Mouse (Mus musculus): ENCODE data around the gene Runx3. TPM values are rescaled to one million over a fixed set of nuclear protein-coding genes. Genes with fewer than 3 reads are reported as not detected.

The Runx3 gene
- total RNA-seq, 2 experiments from 2014 or later = not detected

DNA sequence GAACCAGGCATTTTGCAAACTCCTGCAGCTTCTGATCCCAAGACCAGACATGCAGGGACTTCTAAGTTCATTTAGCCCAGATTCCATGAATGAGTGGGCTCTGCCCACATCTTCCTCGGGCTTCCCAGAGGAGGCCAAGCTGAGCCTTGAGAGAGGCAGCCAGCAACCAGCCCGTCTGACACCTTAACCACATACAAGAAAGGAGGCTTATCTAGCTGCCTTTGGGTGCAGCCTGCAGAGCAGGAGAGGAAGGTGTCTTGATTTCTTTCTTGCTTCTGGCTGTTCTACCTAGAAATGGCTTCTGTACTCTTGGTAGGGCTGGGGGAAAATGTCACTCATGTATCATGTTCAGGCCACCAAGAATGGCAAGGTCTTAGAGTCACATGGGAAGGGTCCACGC is 11.8 kb upstream of the Runx3 start:
- DNase-seq (ENCODE audit: low spot score in 2 of 2) = no peak
- intact Hi-C loops (cut with DNase I) = no loop called here

DNA sequence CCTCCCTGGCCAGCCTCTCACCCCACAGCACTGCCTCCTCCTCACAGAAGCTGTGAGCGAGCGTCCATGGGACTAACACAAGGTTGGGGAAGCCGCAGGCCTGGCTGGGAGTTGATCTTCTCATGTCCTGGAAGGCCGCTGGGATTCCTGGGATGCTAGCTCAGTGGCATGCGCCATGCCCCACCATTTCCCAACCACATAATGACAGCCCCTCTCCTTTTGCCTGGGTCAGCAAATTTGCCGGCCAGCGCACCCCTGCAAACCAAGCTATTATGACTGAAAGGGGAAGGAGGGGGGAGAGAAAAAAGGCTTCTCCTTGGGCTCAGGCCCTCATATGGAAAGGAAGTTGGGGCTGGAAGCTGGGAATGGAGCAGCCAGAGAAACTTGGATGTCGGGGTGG is 6.8 kb upstream of the Runx3 start:
- no peak for DNase-seq (ENCODE audit: low spot score in 2 of 2)
- intact Hi-C loops (cut with DNase I) = no loop called here

DNA sequence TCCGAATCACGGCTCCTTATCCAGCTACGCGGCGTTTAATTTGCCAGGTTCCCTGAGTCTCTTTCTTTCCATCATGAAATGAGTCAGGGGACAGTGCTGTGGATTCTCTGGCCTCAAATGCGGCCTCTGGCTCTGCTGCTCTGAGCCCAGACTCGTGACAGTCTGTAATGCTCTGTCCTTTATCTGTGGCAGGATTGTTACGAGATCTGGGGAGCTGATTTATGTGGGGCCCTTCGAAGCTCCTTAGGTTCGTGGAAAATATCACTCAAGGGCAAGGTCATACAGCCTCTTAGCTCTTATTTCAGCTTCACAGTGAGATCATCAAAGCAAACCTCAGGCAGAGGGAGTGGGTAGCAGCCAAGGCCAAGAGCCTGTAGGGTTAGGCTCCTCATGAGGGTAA is 6.2 kb upstream of the Runx3 start:
- no peak for DNase-seq (ENCODE audit: low spot score in 2 of 2)
- intact Hi-C loops (cut with DNase I) = no loop called here

DNA sequence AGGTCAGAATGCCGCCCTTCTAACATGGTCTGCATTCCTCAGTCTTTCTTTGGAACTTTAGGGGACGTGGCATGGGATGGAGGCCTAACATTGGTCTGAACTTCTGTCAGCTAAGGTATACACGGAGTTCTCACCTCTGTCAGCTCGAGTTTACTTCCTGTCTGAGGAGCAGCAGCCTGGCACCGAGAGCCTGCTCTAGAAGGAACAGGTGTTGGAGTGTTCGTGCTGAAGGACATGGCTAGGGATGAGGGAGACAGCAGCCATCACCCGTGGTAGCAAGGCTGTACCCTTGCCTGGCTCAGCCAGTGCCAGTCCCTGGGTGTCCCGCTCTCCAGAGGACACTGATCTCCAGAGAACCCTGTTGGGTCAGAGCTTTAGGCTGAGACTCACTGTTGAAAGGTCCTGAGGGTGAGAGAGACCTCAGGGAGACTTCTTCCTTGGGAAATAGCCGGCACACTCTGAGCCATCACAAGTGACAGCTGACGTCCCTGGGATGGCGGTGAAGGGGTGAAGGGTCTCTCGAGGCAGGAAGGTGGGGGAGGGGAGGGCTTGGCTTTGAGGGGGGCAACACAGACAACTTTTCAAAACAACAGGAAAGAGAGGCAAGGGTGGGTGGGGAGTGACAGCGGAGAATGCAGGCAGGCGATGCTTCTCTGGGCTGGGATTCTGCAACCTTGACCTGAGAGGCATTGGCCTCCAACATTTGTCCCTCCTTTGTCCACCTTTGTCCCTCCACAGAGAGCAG is 4.9 kb upstream of the Runx3 start:
- intact Hi-C loops (cut with DNase I) = no loop called here
- no peak for DNase-seq (ENCODE audit: low spot score in 2 of 2)

DNA sequence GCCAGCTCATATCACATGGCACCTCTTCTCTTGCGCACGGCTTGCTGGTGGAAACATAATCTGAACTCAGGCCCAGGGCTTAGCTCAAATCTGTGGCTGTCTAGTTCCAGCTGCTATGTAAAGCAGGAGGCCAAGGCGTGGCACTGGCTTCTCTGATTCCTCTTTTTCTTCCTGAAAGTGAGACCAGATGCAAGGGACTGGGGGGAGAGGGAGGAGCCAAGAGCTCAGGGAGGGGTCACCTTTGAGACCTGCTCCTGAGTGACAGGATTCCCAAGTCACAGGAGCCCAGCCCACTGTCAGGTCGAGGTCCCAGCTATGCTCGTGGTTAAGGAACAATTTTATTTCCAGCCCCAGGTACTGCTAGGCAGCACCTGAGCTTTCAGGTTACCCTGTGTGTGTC is 4.1 kb upstream of the Runx3 start:
- intact Hi-C loops (cut with DNase I) = no loop called here
- no peak for DNase-seq (ENCODE audit: low spot score in 2 of 2)

DNA sequence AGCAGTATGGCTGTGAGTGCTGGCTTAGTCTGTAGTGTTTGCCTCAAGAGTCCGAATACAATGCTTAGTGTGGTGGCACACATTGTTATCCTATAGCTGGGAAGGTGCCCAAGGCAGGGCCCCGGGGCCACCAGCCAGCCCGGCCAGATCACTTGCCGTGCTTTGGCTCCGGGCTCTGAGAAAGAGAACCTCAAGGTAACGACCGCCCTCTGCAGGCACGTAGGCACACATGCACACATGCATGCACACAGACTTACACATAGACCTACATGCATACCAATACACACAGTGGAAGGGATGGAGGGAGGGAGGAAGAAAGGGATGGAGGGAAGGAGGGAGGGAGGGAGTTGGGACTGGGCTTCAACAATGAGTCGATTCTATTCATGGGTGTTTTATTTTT is 2.6 kb upstream of the Runx3 start:
- DNase-seq (ENCODE audit: low spot score in 2 of 2) = no peak
- intact Hi-C loops (cut with DNase I) = no loop called here

DNA sequence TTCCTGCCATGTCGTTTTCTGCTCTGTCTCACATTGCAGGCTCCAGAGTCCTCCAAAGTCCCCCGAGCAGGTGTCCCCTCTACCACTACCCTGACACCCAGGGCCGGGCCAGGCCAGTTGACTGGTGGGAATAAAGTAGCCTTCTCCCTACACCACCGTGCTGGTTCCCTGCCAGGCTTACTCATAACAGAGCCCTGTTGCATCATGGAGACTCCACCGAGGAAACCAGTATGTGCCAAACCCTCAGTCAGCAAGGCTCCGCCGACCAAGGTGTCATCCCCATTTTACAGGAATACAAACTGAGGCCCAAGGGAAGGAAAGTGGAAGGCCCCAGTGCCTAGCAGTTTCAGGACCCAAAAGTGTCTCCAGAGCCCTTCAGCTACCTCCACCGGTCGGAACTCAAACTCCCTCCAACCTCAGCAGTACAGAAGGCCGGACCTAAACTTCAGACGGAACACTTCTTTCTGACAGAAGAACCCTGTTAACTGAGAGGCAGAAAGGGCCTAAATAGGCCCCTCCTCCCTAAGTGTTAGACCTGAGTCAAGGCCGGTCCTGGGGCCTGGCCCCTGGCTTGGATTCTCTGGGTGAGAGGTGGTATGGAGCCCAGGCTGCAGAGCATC is 1.5 kb upstream of the Runx3 start:
- intact Hi-C loops (cut with DNase I) = no loop called here
- no peak for DNase-seq (ENCODE audit: low spot score in 2 of 2)

DNA sequence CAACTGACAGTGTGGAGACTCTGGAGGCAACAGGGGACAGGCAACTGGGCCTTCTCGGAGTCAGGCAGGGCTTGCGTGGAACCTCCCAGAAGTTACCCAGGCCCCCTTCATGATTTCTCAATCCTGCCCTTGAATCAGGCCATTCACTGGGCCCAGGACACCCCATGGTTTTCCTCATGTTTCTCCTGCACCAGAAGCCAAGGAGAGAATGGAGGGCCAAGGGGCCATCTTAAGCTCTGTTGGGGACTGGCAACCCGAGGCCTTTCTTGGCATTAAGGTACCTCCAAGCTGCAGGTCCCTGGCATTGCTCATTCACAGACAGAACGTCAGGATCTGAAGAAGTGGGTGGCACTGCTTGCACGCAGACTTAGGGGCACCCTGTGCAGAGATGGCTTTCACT is 3.3 kb downstream of the Runx3 start:
- intact Hi-C loops (cut with DNase I) = no loop called here
- DNase-seq (ENCODE audit: low spot score in 2 of 2) = no peak

DNA sequence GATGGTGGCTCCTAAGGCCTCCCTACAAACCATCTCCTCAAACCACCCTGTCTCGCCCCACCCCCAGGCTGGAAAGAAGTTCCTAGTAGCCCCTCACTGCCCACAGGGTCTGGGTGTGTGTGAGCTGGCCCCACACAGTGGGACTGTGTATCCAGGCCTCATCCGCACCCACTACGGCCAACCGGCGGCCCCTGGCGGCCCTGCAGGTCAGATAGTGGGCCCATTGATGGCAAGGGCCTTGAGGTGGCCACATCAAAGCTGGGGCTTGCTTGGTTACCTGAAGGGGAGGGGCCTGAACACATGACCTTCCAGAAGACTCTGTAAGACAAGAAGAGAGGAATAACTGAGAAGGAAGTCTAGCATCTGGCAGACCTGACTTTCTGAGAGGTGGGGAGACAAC is 4.3 kb downstream of the Runx3 start:
- no peak for DNase-seq (ENCODE audit: low spot score in 2 of 2)
- intact Hi-C loops (cut with DNase I) = no loop called here

DNA sequence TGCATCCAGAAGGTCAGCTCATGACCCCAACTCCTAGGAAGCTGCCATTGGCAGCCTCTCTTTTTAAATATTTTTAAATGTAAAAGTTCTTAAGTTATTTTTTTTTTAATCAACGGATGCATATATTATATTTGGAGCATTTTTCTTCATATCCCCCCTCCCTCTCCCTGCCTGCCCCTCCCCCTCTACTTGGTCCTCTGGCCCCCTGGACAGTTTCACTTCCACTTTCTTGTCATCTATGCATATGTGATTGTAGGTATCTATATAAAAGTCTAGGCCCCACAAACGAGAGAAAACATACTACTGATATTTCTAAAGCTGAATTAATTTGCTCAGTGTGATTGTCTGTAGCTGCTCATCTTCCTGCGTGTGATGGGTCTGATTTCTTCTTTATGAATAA is 4.7 kb downstream of the Runx3 start:
- DNase-seq (ENCODE audit: low spot score in 2 of 2) = no peak
- intact Hi-C loops (cut with DNase I) = no loop called here

DNA sequence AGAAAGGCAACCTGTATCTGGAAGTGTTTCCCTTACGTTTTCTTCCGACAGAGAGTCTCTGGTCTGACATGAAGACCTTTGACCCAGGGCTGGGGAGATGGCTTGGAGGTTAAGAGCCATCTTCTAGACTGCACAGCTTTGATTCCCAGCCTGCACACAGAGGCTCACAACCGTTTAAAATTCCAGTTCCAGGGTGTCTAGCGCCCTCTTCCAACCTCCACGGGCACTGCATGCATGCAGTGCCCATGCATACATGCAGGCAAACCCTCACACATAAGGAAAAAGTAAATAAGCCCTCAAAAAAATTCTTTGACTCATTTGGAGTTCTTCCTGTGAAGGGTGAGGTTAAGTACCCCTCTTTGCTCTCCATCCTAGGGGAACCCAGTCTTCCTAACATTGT is 5.9 kb downstream of the Runx3 start:
- intact Hi-C loops (cut with DNase I) = no loop called here

DNA sequence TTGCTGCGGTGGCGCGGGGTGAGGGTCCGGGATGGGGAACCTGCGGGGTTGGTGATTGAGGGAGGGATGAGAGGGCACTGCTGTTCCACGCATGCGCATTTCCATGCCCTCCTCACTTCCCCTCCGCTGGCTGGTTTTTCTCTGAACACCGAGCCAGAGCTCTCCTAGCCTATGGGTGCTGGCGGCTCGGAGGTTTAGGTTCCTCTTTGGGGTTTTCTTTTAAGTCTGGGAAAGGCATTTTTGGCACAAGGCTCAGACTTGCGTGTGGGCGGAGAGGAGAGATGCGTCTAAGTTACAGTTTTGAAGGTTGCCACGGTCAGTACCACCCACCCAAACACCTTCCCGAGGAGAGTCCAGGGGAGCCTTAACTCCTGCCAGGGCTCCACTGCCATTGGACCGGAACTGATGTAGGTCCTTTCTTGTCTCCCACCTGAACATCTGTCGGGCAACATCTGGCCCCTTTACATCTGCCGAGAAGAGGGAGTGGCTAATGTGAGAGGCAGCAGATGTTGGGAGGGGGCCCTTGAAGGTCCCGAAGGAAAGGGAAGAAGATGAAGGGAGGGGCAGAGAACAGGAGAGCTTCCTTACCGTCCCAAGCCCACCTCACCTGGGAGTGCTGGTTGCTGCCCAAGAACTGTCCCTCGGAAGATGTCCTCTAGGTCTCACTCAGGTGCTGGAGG is 8.5 kb downstream of the Runx3 start:
- intact Hi-C loops (cut with DNase I) = no loop called here
- peak; percentile 23 to 39 for DNase-seq (ENCODE audit: low spot score in 2 of 2)

More for the DNA sequence above, 5.9 kb downstream of the Runx3 start:
- DNase-seq (ENCODE audit: low spot score in 2 of 2) = no peak

DNA sequence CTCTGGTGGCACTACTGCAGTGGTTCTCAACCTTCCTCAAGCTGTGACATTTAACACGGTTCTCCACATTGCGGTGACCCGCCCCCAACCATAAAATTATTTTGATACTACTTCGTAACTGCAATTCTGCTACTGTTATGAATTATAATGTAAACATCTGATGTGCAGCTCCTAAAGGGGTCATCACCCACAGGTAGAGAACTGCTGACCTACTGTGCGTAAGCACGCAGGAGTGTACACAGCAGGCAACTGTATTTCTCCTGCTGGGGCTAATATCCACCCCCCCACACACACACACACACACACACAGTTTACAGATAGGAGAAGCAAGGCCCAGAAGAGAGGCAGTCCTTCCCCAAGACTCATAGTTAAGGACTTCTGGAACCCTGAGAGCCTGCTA is 9.7 kb downstream of the Runx3 start:
- intact Hi-C loops (cut with DNase I) = no loop called here
- DNase-seq (ENCODE audit: low spot score in 2 of 2) = no peak

DNA sequence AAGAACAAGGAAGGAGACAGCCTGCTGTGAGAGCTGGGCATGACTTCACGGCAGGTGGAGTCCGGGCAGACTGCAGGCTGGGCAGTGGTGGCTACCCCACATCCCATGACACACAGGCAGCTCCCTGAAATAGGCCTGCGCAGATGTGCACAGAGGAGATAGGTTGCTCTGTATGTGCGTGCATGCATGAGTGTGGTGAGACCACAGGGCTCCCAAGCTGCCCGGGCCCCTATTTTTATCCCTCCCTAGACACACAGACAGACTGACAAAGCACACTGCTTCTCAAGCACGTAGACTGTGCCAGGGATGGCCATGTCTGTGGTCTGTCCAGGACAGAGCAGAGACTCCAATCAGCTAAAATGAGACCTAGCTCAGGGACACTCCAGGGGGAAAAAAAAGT is 10.7 kb downstream of the Runx3 start:
- no peak for DNase-seq (ENCODE audit: low spot score in 2 of 2)
- intact Hi-C loops (cut with DNase I) = no loop called here

DNA sequence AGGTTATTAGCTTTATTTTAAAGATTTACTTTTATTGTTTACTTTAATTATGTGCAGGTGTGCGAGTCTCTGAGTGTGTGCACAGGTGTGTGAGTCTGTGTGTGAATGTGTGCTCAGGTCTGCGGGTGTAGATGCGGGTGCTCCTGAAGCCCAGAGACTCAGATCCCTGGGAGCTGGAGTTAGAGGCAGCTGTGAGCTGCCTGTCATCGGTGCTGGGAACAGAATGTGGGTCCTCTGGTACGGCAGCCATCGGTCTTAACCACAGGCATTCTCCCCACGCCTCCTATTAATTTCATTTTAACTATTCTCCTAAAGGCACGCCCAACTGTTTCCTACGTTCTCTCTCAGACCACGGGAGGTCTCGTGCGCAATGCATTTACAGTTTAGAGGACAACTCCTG is 12.3 kb downstream of the Runx3 start:
- no peak for DNase-seq (ENCODE audit: low spot score in 2 of 2)
- intact Hi-C loops (cut with DNase I) = no loop called here

DNA sequence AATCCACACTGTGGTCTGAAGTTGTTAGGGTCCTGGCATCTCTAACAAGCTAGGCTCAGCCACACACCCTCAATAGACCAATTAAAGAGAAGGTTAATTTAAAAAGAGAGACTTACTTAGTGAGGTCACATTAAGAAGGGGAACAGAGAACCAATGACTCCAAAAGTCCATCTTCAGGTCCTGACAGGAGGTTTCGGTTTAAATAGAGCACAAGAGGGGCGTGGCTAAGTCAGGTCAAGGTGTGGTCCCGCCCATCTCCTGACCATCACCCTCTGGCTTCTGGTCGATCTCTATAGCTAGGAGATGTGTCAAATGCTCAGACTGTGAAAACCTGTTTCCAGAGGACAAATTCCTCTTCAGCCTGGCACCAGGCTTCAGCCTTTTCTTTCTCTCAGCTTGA is 13.3 kb downstream of the Runx3 start:
- intact Hi-C loops (cut with DNase I) = no loop called here
- DNase-seq (ENCODE audit: low spot score in 2 of 2) = no peak

DNA sequence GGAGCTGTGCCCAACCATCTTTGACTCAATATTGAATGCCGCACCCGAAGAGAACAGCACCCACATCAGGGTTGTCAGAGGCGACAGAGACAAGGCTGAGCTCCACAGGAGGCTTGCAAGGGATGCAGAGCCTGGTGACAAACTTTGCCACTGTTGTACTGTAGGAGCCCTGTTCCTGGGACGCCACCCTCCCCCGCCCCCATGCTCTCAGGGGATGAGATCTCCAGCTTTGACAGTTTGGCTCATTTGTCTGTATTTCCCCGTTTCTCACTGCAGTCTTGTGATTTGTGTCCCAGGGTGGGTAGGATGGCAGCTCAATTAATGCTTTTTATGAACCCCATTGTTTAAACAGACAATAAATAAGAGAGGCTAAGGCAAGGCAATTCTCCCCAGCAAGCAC is 14.9 kb downstream of the Runx3 start:
- intact Hi-C loops (cut with DNase I) = no loop called here
- DNase-seq (ENCODE audit: low spot score in 2 of 2) = no peak

DNA sequence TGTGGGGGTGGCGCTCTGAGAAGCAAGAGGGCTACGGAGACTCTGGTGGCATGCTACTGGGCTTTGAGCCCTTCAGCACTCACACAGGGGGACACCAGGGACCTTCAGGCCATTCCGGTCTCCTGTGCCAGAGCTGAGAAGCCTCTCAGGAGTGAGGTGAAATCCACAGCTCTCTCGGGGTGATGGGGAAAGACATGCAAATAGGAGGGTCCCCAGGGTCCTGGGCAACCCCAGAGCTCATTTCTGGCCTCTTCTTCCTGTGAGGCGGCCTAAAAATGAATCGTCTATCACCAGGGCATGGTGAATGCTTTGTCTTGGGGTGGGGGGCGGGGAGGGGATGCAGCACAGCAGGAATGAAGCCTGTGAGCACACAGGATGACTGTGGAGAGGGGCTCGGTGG is 15.8 kb downstream of the Runx3 start:
- DNase-seq (ENCODE audit: low spot score in 2 of 2) = no peak
- intact Hi-C loops (cut with DNase I) = no loop called here

DNA sequence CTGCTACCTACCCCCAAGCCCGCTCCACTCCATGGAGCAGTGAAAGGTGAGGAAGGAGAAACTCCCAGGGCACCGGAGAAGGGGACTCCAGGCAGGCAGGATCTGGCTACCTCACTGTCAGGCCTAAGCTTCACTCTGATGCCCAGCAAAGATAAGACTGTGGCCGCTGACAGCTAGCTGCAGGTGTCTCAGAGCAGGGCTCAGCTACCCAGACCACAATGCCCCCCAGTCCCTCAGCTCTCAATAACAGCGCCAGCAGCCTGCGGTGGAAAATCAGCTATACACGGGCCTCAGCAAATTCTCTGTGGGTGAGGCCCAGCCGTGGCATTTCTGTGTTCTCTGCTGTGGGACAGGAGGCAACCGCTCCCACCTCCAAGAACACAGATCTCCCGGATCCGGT is 16.2 kb downstream of the Runx3 start:
- intact Hi-C loops (cut with DNase I) = no loop called here
- DNase-seq (ENCODE audit: low spot score in 2 of 2) = no peak

DNA sequence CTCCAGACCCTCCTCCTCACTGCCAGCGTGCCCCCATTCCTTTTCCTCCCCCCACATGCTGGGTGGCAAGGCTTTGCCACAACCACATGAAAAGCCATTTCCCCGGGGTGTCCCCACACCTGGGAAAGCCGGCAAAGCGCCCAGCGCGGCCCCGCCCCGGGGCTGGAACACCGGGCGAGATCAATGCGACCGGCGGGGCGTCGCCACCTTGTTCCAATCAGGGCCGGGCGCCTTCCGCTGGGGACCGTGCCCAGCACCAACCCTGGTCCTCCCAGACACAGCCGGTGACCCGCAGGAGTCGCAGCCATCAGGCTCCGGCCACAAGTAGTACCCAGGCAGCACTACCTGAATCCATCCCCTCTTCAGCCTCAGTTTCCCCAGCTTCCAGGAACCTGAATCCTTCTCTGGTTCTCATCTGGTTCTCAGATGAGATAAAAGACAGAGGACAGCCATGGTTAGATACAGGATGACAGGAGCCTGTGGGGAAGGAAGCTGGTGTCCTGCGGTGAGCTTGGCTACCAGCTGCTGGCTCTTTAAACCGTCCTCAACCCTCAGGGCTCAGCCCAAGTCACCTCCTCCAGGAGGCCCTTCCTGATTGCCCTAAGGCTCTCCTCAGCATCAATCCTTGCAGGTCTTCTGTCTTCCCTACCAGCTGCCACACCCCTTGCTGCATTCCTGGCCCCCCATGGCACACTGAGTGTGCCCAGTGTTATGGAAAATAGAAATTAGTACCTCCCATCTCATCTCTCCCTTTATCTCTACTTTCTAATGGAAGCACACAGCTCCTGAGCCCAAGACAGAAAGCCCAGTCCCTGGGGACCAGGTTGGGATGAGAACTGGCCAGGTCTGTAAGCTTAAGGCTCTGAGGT is 20.4 kb downstream of the Runx3 start:
- intact Hi-C loops (cut with DNase I) = no loop called here
- no peak for DNase-seq (ENCODE audit: low spot score in 2 of 2)
